Mouse (Mus musculus): Measurements from ENCODE around the gene Bag5. TPM values are rescaled to one million over a fixed set of nuclear protein-coding genes. Genes with fewer than 3 reads are reported as not detected.

Bag5 gene
- polyA plus RNA-seq, 1 experiment from 2014 or later, result 34.9 TPM

DNA sequence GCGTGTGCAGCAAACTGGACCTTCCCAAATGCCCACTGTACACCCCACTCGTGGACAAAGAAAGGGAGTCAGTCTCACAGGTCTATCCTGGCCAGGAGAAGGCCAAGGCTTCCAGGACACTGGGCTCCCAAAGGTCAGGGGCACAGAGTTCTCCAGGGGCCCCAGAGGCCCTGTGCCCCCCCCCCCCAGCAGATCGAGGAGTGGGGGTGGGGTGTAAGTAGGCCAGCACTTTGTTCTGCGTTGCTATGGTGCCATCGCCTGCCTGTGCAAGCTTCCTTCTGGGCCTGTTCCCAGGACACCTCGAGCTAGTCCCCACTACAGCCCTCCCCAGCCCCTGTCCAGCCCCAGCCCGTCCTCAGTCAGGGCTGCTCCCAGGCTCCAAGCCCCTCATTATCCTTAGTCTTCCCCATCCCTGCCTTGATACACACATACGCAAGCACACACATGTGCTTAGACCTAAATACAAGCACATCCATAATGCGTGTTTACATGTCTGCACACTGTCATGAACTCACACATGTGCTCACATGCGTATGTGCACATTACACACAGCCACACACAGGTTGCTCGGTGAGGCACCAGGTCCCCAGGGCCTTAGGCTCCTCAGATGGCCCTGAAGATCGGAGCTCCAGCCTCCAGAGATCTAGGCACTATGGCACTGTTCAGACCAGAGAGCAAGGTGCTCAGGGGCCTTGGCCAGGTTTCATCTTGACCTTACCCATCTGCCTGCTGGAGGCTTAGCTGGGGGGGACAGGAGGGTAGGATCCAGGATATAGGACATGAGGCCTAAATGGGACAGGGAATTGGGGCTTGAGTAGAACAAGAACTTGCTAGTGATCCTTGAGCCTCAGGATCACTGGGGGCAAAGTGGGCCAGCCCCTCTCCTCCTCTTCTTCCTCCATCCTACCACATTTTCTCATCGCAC is 17.9 kb downstream of the Bag5 start:
- DNase-seq (ENCODE audit: low spot score) (no peak), ATAC-seq (ENCODE audit: low FRiP score, low TSS enrichment) (no peak)
- Histone ChIP-seq H3K36me3 (ENCODE audit: control insufficient read depth, insufficient read depth, low read length) (no peaks in the 10 kb centered on the region), H3K9ac (ENCODE audit: low read length) (no peak overlapping the region), H3K4me1 (replicated peaks; ENCODE audit: control insufficient read depth, insufficient read depth) (peaks cover 7% of the 10 kb centered on the region), H3K27me3 (ENCODE audit: control insufficient read depth, insufficient read depth, low read length) (no peaks in the 10 kb centered on the region), H3K4me3 (ENCODE audit: low read depth, low read length) (no peak overlapping the region), H3K9me3 (ENCODE audit: control insufficient read depth, low read length) (no peaks in the 10 kb centered on the region), H3K27ac (replicated peaks) (peak overlapping the region; percentile 78; the same call in 1 of the 2 replicates), H3K4me2 (replicated peaks; ENCODE audit: low read depth) (no peak overlapping the region; the same call in 1 of the 2 replicates)
- TF ChIP-seq EP300 (optimal IDR thresholded peaks at IDR 0.05) (no peak), CTCF (IDR thresholded peaks at IDR 0.05; ENCODE audit: low read depth) (no peak)
- WGBS, result 56% methylated on average over 13 of the region's 13 CpGs

DNA sequence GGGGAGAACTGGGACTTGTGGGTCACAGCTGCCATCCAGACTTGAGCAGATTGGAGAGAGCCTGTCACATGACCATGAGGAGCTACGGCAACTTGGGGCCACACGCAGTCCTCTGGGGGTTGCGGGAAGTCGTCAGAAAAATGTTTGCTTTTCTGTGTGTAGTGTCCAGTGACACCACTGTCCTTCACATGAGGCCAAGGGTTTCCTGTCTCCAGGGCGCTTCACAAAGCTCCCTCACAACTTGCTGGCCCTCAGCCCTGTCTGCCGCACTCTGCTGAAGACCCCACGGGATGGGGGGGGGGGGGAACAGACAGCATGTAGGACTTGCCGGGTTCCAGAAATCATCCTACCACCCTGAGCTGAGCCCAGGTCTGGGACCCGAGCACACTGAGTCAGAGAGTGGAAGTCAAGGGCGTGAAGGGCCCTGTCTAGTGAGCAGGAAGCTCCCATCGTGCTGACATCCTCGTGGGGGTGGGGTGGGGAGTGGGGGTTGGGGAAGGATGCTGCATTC is 18.7 kb downstream of the Bag5 start:
- H3K4me2 ChIP-seq (replicated peaks; ENCODE audit: low read depth), result no peak overlapping the region; the same call in 1 of the 2 replicates
- no peak overlapping the region for H3K4me3 ChIP-seq (ENCODE audit: low read depth, low read length)

DNA sequence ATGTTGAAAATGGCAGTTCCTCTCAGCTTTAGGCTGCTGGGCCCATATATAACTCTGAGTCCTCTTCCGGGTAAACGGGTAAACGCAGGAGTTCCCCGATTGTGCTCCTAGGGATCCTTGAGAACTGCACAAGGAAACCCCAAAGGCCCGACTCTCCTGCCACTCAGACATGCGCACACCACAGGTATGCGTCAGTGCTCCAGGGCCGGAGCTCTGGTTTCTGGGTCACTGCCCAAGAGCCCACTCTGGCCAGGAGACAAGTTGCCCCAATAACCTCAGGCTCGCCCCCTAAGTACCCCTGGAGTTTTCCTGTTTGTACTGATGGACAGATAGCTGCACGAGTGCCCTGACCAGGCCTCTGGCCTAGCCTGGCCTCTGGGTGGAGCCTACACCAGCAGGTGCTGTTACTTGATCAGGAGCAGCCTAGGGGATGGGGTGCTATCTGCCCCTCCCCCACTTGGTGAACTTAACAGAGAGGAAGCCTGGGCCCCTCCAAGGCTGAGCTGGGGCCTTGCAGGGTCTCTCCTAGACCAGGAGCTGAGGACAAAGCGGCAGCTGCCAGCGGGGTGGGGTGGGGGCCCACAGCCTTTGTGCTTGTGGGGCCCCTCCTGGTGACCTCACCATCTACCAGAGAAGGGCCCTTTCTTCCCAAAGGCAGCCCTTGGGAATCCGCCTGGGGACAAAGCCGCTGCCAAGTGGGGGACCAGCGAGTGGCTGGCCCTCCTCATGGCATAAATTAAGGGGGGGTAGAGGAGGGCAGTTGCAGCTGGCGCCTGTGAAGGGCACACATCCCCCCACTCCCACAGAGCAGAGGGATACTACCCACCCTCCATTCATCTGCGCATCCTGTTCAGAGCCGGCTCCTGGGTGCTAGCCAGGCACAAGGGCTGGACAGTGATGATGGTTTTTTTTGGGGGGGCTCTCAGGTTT is 19.5 kb downstream of the Bag5 start:
- peak overlapping the region; percentile 78 for H3K27ac ChIP-seq (replicated peaks)
- H3K4me2 ChIP-seq (replicated peaks; ENCODE audit: low read depth), result 0 out of 2 replicates have a peak overlapping the region, but pooled peaks have one; percentile 5
- no peak overlapping the region for H3K4me3 ChIP-seq (ENCODE audit: low read depth, low read length)
- no peak for DNase-seq (ENCODE audit: low spot score)
- no peaks in the 10 kb centered on the region for H3K36me3 ChIP-seq (ENCODE audit: control insufficient read depth, insufficient read depth, low read length)
- WGBS, result 54% methylated on average over 18 of the region's 18 CpGs
- peak overlapping the region; percentile 27; the same call in 1 of the 2 replicates for H3K9ac ChIP-seq (ENCODE audit: low read length)
- ATAC-seq (ENCODE audit: low FRiP score, low TSS enrichment), result no peak
- no peaks in the 10 kb centered on the region for H3K27me3 ChIP-seq (ENCODE audit: control insufficient read depth, insufficient read depth, low read length)
- no peaks in the 10 kb centered on the region for H3K9me3 ChIP-seq (ENCODE audit: control insufficient read depth, low read length)
- TF ChIP-seq EP300 (optimal IDR thresholded peaks at IDR 0.05) (no peak), CTCF (IDR thresholded peaks at IDR 0.05; ENCODE audit: low read depth) (no peak)
- H3K4me1 ChIP-seq (replicated peaks; ENCODE audit: control insufficient read depth, insufficient read depth), result peaks cover 7% of the 10 kb centered on the region

More for the DNA sequence above, 18.7 kb downstream of the Bag5 start:
- Histone ChIP-seq H3K9ac (ENCODE audit: low read length) (no peak overlapping the region), H3K4me1 (replicated peaks; ENCODE audit: control insufficient read depth, insufficient read depth) (peaks cover 7% of the 10 kb centered on the region), H3K27ac (replicated peaks) (peak overlapping the region; percentile 78), H3K27me3 (ENCODE audit: control insufficient read depth, insufficient read depth, low read length) (no peaks in the 10 kb centered on the region), H3K9me3 (ENCODE audit: control insufficient read depth, low read length) (no peaks in the 10 kb centered on the region), H3K36me3 (ENCODE audit: control insufficient read depth, insufficient read depth, low read length) (no peaks in the 10 kb centered on the region)
- WGBS, result 19% methylated on average over 12 of the region's 12 CpGs
- DNase-seq (ENCODE audit: low spot score), result no peak
- no peak for TF ChIP-seq EP300 (optimal IDR thresholded peaks at IDR 0.05)
- TF ChIP-seq CTCF (IDR thresholded peaks at IDR 0.05; ENCODE audit: low read depth), result no peak
- no peak for ATAC-seq (ENCODE audit: low FRiP score, low TSS enrichment)

DNA sequence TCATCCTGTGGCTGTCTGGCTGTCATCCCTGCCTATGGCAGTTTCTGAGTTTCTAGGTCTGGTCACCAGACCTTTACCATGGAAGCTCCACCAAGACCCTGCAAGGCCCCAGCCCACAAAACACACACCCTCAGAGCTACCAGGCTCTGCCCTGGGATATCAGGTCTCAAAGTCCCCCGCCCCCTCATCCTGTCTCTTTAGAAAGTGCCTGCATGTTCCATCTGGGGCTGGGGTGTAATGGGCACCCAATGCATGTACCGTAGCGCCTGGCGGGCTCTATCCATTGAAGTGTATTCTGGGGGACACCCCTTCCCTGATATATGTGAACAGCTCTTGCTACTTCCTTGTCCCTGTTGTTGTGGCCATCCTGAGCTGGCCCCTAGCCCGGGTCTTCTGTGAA is 20.2 kb downstream of the Bag5 start:
- ATAC-seq (ENCODE audit: low FRiP score, low TSS enrichment) (no peak), DNase-seq (ENCODE audit: low spot score) (no peak)
- Histone ChIP-seq H3K27ac (replicated peaks) (no peak overlapping the region), H3K4me2 (replicated peaks; ENCODE audit: low read depth) (no peak overlapping the region), H3K27me3 (ENCODE audit: control insufficient read depth, insufficient read depth, low read length) (no peaks in the 10 kb centered on the region), H3K9ac (ENCODE audit: low read length) (no peak overlapping the region), H3K9me3 (ENCODE audit: control insufficient read depth, low read length) (no peaks in the 10 kb centered on the region), H3K36me3 (ENCODE audit: control insufficient read depth, insufficient read depth, low read length) (no peaks in the 10 kb centered on the region), H3K4me3 (ENCODE audit: low read depth, low read length) (no peak overlapping the region), H3K4me1 (replicated peaks; ENCODE audit: control insufficient read depth, insufficient read depth) (peaks cover 11% of the 10 kb centered on the region)
- WGBS, result 95% methylated on average over 5 of the region's 5 CpGs
- no peak for TF ChIP-seq EP300 (optimal IDR thresholded peaks at IDR 0.05)
- TF ChIP-seq CTCF (IDR thresholded peaks at IDR 0.05; ENCODE audit: low read depth), result no peak

DNA sequence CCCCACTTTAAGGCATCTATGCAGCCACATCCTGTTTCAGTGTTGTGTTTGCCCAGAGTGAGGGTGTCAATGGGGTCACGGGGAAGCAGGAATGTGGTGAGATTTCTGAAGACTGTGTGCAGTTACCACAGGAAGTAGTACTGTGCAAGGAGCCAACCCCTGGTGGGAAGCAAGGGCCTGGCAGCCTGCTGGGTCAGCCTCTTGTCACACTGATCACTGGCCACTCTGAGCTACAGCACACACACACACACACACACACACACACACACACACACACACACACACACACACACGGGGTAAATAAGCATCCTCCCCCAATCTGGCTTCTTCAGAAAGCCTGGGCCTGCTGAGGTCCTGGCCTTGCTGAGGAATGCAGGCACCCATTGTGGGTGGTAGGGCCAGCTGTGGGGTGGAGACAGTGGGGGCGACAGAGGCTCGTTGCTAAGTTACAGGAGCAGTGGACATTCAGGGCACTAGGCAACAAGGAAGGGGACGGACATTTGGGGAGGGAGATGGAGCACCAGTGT is 21.6 kb downstream of the Bag5 start:
- Histone ChIP-seq H3K4me1 (replicated peaks; ENCODE audit: control insufficient read depth, insufficient read depth) (peaks cover 19% of the 10 kb centered on the region), H3K4me3 (ENCODE audit: low read depth, low read length) (no peak overlapping the region), H3K9me3 (ENCODE audit: control insufficient read depth, low read length) (no peaks in the 10 kb centered on the region), H3K9ac (ENCODE audit: low read length) (no peak overlapping the region), H3K27ac (replicated peaks) (peak overlapping the region; percentile 49; the same call in 1 of the 2 replicates), H3K27me3 (ENCODE audit: control insufficient read depth, insufficient read depth, low read length) (no peaks in the 10 kb centered on the region), H3K36me3 (ENCODE audit: control insufficient read depth, insufficient read depth, low read length) (no peaks in the 10 kb centered on the region), H3K4me2 (replicated peaks; ENCODE audit: low read depth) (no peak overlapping the region)
- no peak for DNase-seq (ENCODE audit: low spot score)
- no peak for TF ChIP-seq EP300 (optimal IDR thresholded peaks at IDR 0.05)
- no peak for TF ChIP-seq CTCF (IDR thresholded peaks at IDR 0.05; ENCODE audit: low read depth)
- no peak for ATAC-seq (ENCODE audit: low FRiP score, low TSS enrichment)
- 19% methylated on average over 5 of the region's 5 CpGs for WGBS

Data from stomach, postnatal 0 days (tissue).